21 mouse cellular contexts compared by ENCODE assay signal in the genomic region with DNA sequence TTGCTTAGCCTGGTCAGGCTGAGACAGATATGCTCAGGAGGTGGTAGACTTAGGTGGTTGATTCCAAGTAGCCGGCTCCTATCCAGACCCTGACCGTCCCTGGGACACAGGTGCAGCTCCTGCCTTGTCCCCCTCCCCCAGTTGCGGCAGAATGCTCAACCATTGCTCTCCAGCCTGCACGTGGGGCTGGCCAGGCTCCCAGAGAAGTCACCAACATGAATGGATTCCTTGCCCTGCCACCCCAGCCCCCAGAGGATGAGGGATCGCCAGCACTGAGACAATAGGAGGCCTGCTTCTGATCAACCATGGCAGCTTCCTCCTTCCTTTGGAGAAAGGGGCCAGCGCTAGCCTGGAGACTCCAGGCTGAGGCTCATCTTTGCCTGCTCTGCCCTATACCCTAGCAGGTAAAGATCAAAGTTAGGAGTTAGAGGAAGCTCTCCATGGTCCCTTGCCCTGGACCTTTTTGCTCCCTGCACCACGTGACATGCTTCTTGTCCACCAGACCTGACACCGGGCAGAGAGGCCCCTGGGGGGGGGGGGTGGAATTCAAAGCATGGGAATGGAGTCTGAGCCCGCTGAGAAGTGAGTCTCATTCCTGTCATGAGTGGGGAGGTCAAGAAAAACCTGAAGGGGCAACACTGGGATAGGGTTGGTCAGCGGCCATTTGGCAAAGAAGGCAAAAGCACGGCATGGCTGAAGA. TPM values are rescaled to one million over a fixed set of nuclear protein-coding genes. Genes with fewer than 3 reads are reported as not detected.
DNase-seq lines count a peak whose midpoint lies in the region; ATAC-seq lines count a peak whose summit lies in the region.
"Had no signal": no experiment of that assay in that cellular context is flagged by ENCODE, and none has a peak within 500 bp of the region (broad histone marks: within the 10 kb centered on the region; RNA-seq: fewer than 3 reads in every experiment).

No protein-coding gene starts in this region.

- no peak overlapping the region for H3K9ac ChIP-seq in intestine, embryonic 16.5 days (ENCODE audit: low read depth, low read length)
- no peak overlapping the region for H3K9ac ChIP-seq in intestine, embryonic 15.5 days
- no peak overlapping the region for H3K9ac ChIP-seq in lung, embryonic 16.5 days (ENCODE audit: low read length)
- H3K9ac ChIP-seq: hindbrain, embryonic 14.5 days; liver, embryonic 15.5 days; midbrain, embryonic 12.5 days had no signal

- H3K27ac ChIP-seq in heart, embryonic 10.5 days: peak overlapping the region; percentile 73
- no peak overlapping the region for H3K27ac ChIP-seq in intestine, embryonic 16.5 days (ENCODE audit: low read length)
- no peak overlapping the region for H3K27ac ChIP-seq in intestine, embryonic 15.5 days
- H3K27ac ChIP-seq in lung, embryonic 16.5 days (ENCODE audit: low read length): no peak overlapping the region
- H3K27ac ChIP-seq: heart, adult 2 months; hindbrain, embryonic 14.5 days; liver, embryonic 15.5 days; midbrain, embryonic 12.5 days had no signal

- WGBS in heart, embryonic 10.5 days: 56% methylated on average over 11 of the region's 11 CpGs
- WGBS in intestine, embryonic 16.5 days: 59% methylated on average over 11 of the region's 11 CpGs
- WGBS in intestine, embryonic 15.5 days: 60% methylated on average over 11 of the region's 11 CpGs
- 64% methylated on average over 11 of the region's 11 CpGs for WGBS in lung, embryonic 16.5 days

- H3K4me1 ChIP-seq in heart, embryonic 10.5 days: peaks cover 59% of the 10 kb centered on the region
- H3K4me1 ChIP-seq in intestine, embryonic 16.5 days (ENCODE audit: control insufficient read depth, insufficient read depth, low read length): peaks cover 13% of the 10 kb centered on the region
- H3K4me1 ChIP-seq in intestine, embryonic 15.5 days (replicated peaks): peaks cover 11% of the 10 kb centered on the region
- H3K4me1 ChIP-seq in lung, embryonic 16.5 days (replicated peaks; ENCODE audit: control insufficient read depth, insufficient read depth, low read length): peaks cover 13% of the 10 kb centered on the region

- peak; percentile 17; the same call in 1 of the 2 replicates for ATAC-seq in intestine, embryonic 16.5 days
- no peak for ATAC-seq in intestine, embryonic 15.5 days
- ATAC-seq in lung, embryonic 16.5 days (ENCODE audit: low read depth): peak; percentile 29; the same call in 1 of the 2 replicates
- 0 out of 2 replicates have a peak, but pooled peaks have one; percentile 40 for ATAC-seq in monocyte, adult 5-6 weeks (replicated peaks; ENCODE audit: insufficient number of reproducible peaks, low FRiP score, low TSS enrichment, poor library complexity, severe bottlenecking)
- ATAC-seq: forebrain, embryonic 16.5 days; lung, postnatal 0 days had no signal

- H3K4me3 ChIP-seq in heart, embryonic 10.5 days: 0 out of 2 replicates have a peak overlapping the region, but pooled peaks have one; percentile 3
- H3K4me3 ChIP-seq in intestine, embryonic 16.5 days (ENCODE audit: low read length): no peak overlapping the region
- H3K4me3 ChIP-seq in intestine, embryonic 15.5 days (replicated peaks): no peak overlapping the region
- no peak overlapping the region for H3K4me3 ChIP-seq in lung, embryonic 16.5 days (ENCODE audit: low read length)
- H3K4me3 ChIP-seq: heart, adult 2 months; liver, embryonic 15.5 days; midbrain, embryonic 12.5 days had no signal

- no peak overlapping the region for H3K4me2 ChIP-seq in intestine, embryonic 16.5 days (ENCODE audit: low read depth, low read length)
- H3K4me2 ChIP-seq in intestine, embryonic 15.5 days (replicated peaks): no peak overlapping the region
- no peak overlapping the region for H3K4me2 ChIP-seq in lung, embryonic 16.5 days (ENCODE audit: low read depth, low read length)
- H3K4me2 ChIP-seq: hindbrain, embryonic 14.5 days; liver, embryonic 15.5 days; midbrain, embryonic 12.5 days had no signal

- H3K36me3 ChIP-seq in heart, embryonic 10.5 days: no peaks in the 10 kb centered on the region
- H3K36me3 ChIP-seq in intestine, embryonic 16.5 days (ENCODE audit: control insufficient read depth, insufficient read depth, low read length): no peaks in the 10 kb centered on the region
- no peaks in the 10 kb centered on the region for H3K36me3 ChIP-seq in intestine, embryonic 15.5 days
- H3K36me3 ChIP-seq in lung, embryonic 16.5 days (ENCODE audit: control insufficient read depth, insufficient read depth, low read length): no peaks in the 10 kb centered on the region
- H3K36me3 ChIP-seq: liver, embryonic 15.5 days; midbrain, embryonic 12.5 days had no signal

- intact Hi-C loops in heart, postnatal 36 days (cut with DNase I): no loop called here

- DNase-seq in heart, embryonic 10.5 days (ENCODE audit: low spot score): no peak
- no peak for DNase-seq in heart, postnatal 36 days
- DNase-seq in lung, adult 18-20 months: no peak
- no peak for DNase-seq in gastrocnemius, adult 18-20 months (ENCODE audit: low spot score)
- DNase-seq: adrenal gland, postnatal 25 days; cerebellum, adult 9-10 months; gastrocnemius, postnatal 36 days; heart, adult 2 months; kidney, adult 11 months; layer of hippocampus, adult 9-11 months; liver; thymus, adult 2 months had no signal

- no peaks in the 10 kb centered on the region for H3K9me3 ChIP-seq in heart, embryonic 10.5 days
- H3K9me3 ChIP-seq in intestine, embryonic 16.5 days (ENCODE audit: control insufficient read depth, low read length): no peaks in the 10 kb centered on the region
- H3K9me3 ChIP-seq in intestine, embryonic 15.5 days: no peaks in the 10 kb centered on the region
- no peaks in the 10 kb centered on the region for H3K9me3 ChIP-seq in lung, embryonic 16.5 days (ENCODE audit: control insufficient read depth, low read length)
- H3K9me3 ChIP-seq: liver, embryonic 15.5 days; midbrain, embryonic 12.5 days had no signal

- H3K27me3 ChIP-seq in heart, embryonic 10.5 days (ENCODE audit: insufficient read depth, poor library complexity, severe bottlenecking): no peaks in the 10 kb centered on the region
- H3K27me3 ChIP-seq in intestine, embryonic 16.5 days (replicated peaks; ENCODE audit: control insufficient read depth, insufficient read depth, low read length): no peaks in the 10 kb centered on the region
- H3K27me3 ChIP-seq in intestine, embryonic 15.5 days (replicated peaks): no peaks in the 10 kb centered on the region
- H3K27me3 ChIP-seq in lung, embryonic 16.5 days (ENCODE audit: control insufficient read depth, insufficient read depth, low read depth, low read length): no peaks in the 10 kb centered on the region
- H3K27me3 ChIP-seq: liver, embryonic 15.5 days; midbrain, embryonic 12.5 days had no signal

RNA-seq across cellular contexts. Expression of gene Dusp7, which starts 24.5 kb away (rescaled TPM):
- 14.4 and 21.0 TPM in 2 replicates for polyA plus RNA-seq in heart, embryonic 10.5 days (2016; fragmentation: Nextera tagmentation; extraction: Ambion mirVana)
- total RNA-seq in heart, postnatal 36 days (2021): 10 to 100 TPM; 56.6 to 56.8 TPM
- polyA plus RNA-seq in intestine, embryonic 16.5 days (2015; fragmentation: Nextera tagmentation; extraction: Ambion mirVana): 4.8 and 6.3 TPM in 2 replicates
- polyA plus RNA-seq in intestine, embryonic 15.5 days (2015; fragmentation: Nextera tagmentation; extraction: Ambion mirVana): 10.0 and 10.3 TPM in 2 replicates
- 12.9 and 13.7 TPM in 2 replicates for polyA plus RNA-seq in lung, embryonic 16.5 days (2015; fragmentation: Nextera tagmentation; extraction: Ambion mirVana)
- 8.7 to 21.2 TPM (median 12.2 TPM) in 3 replicates for total RNA-seq in monocyte, adult 5-6 weeks (2017)
- total RNA-seq in gastrocnemius, adult 18-20 months (2021): 10 to 100 TPM; 15.3 to 27.6 TPM

RNA-seq across cellular contexts. Expression of gene Rpl29, which starts 36.3 kb away (rescaled TPM):
- 735 and 862 TPM in 2 replicates for polyA plus RNA-seq in heart, embryonic 10.5 days (2016; fragmentation: Nextera tagmentation; extraction: Ambion mirVana)
- 100 to 1,000 TPM; 281 to 289 TPM for total RNA-seq in heart, postnatal 36 days (2021)
- polyA plus RNA-seq in intestine, embryonic 16.5 days (2015; fragmentation: Nextera tagmentation; extraction: Ambion mirVana): 866 and 931 TPM in 2 replicates
- 981 and 1,002 TPM in 2 replicates for polyA plus RNA-seq in intestine, embryonic 15.5 days (2015; fragmentation: Nextera tagmentation; extraction: Ambion mirVana)
- 951 and 977 TPM in 2 replicates for polyA plus RNA-seq in lung, embryonic 16.5 days (2015; fragmentation: Nextera tagmentation; extraction: Ambion mirVana)
- total RNA-seq in monocyte, adult 5-6 weeks (2017): 521 to 617 TPM (median 563 TPM) in 3 replicates
- total RNA-seq in gastrocnemius, adult 18-20 months (2021): 100 to 1,000 TPM; 280 to 298 TPM

RNA-seq across cellular contexts. Expression of gene Acy1, which starts 45.1 kb away (rescaled TPM):
- 31.2 and 45.1 TPM in 2 replicates for polyA plus RNA-seq in heart, embryonic 10.5 days (2016; fragmentation: Nextera tagmentation; extraction: Ambion mirVana)
- total RNA-seq in heart, postnatal 36 days (2021): 10 to 100 TPM; 24.9 to 27.0 TPM
- polyA plus RNA-seq in intestine, embryonic 16.5 days (2015; fragmentation: Nextera tagmentation; extraction: Ambion mirVana): 59.8 and 59.9 TPM in 2 replicates
- 47.7 and 48.7 TPM in 2 replicates for polyA plus RNA-seq in intestine, embryonic 15.5 days (2015; fragmentation: Nextera tagmentation; extraction: Ambion mirVana)
- 25.0 and 29.7 TPM in 2 replicates for polyA plus RNA-seq in lung, embryonic 16.5 days (2015; fragmentation: Nextera tagmentation; extraction: Ambion mirVana)
- total RNA-seq in monocyte, adult 5-6 weeks (2017): 2.8 to 9.5 TPM (median 5.4 TPM) in 3 replicates
- total RNA-seq in gastrocnemius, adult 18-20 months (2021): 10 to 100 TPM; 10.0 to 13.0 TPM

RNA-seq across cellular contexts. Expression of gene Abhd14b, which starts 54.3 kb away (rescaled TPM):
- 4.8 and 7.8 TPM in 2 replicates for polyA plus RNA-seq in heart, embryonic 10.5 days (2016; fragmentation: Nextera tagmentation; extraction: Ambion mirVana)
- total RNA-seq in heart, postnatal 36 days (2021): 1 to 10 TPM; 7.2 to 8.3 TPM
- 34.3 and 34.4 TPM in 2 replicates for polyA plus RNA-seq in intestine, embryonic 16.5 days (2015; fragmentation: Nextera tagmentation; extraction: Ambion mirVana)
- 25.4 and 31.8 TPM in 2 replicates for polyA plus RNA-seq in intestine, embryonic 15.5 days (2015; fragmentation: Nextera tagmentation; extraction: Ambion mirVana)
- polyA plus RNA-seq in lung, embryonic 16.5 days (2015; fragmentation: Nextera tagmentation; extraction: Ambion mirVana): 18.0 and 21.8 TPM in 2 replicates
- 2.7 to 3.3 TPM (median 3.2 TPM) in 3 replicates for total RNA-seq in monocyte, adult 5-6 weeks (2017)
- 1 to 10 TPM; 4.0 to 4.1 TPM for total RNA-seq in gastrocnemius, adult 18-20 months (2021)

RNA-seq across cellular contexts. Expression of gene Abhd14a, which starts 54.5 kb away (rescaled TPM):
- polyA plus RNA-seq in heart, embryonic 10.5 days (2016; fragmentation: Nextera tagmentation; extraction: Ambion mirVana): 42.0 and 46.2 TPM in 2 replicates
- 10 to 100 TPM; 20.9 to 25.1 TPM for total RNA-seq in heart, postnatal 36 days (2021)
- 50.2 and 52.0 TPM in 2 replicates for polyA plus RNA-seq in intestine, embryonic 16.5 days (2015; fragmentation: Nextera tagmentation; extraction: Ambion mirVana)
- polyA plus RNA-seq in intestine, embryonic 15.5 days (2015; fragmentation: Nextera tagmentation; extraction: Ambion mirVana): 49.1 and 51.0 TPM in 2 replicates
- polyA plus RNA-seq in lung, embryonic 16.5 days (2015; fragmentation: Nextera tagmentation; extraction: Ambion mirVana): 52.8 and 56.0 TPM in 2 replicates
- total RNA-seq in monocyte, adult 5-6 weeks (2017): 1.5 to 6.5 TPM in 2 of 3 replicates, not detected in the other
- total RNA-seq in gastrocnemius, adult 18-20 months (2021): 10 to 100 TPM; 16.9 to 17.0 TPM
